Mouse (Mus musculus): ENCODE measurements around the gene Foxa3. TPM values are rescaled to one million over a fixed set of nuclear protein-coding genes. Genes with fewer than 3 reads are reported as not detected.
A peak's percentile ranks its signal among the peaks of the same experiment; 100 is the strongest.

Gene Foxa3
- polyA plus RNA-seq, 1 experiment from 2014 or later: not detected

DNA sequence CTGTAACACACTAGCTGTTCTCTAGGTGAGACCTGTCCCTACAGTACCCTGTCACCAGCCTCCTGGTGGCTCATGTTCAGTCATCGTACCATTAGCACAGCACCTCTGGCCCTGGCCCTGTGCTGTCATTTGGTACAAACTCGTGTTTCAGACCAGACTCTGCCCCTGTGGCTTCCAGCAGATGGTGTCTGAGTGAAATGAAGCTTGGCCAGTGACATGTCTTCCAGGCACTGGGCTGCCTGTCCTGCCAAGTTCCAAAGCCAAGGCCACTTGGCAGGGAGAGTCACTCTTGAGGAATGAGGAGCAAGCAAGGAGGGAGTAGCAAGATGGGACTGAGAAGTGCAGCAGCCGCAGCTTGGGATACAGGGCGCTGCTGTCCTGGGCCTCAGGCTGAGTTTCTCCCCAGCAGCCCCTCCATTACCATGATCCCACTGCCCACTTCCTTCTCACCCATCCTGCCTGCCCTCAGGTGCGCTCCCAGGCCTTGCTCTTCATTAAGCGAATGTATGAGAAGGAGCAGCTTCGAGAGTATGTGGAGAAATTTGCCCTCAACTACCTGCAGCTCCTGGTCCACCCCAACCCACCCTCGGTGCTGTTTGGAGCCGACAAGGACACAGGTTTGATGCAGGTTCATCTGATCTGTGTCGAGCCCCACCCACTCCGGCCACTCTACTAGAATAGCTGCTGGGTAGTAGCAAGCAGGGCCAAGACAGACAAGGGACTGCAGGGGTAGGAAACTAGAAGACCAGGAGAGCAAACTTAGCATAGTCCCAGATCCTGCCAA, 23.1 kb upstream of the Foxa3 start:
- H3K4me2 ChIP-seq (ENCODE audit: low read depth, low read length): no peak overlapping the region
- no peak overlapping the region for H3K4me3 ChIP-seq (ENCODE audit: low read depth, low read length)
- no peak overlapping the region for H3K27ac ChIP-seq (ENCODE audit: low read depth, low read length)
- no peaks in the 10 kb centered on the region for H3K27me3 ChIP-seq (ENCODE audit: control insufficient read depth, insufficient read depth, low read length)
- no peak for ATAC-seq (ENCODE audit: low read depth)
- H3K9me3 ChIP-seq (ENCODE audit: control insufficient read depth, low read length): no peaks in the 10 kb centered on the region
- no peak overlapping the region for H3K9ac ChIP-seq (replicated peaks; ENCODE audit: low read depth, low read length)
- H3K36me3 ChIP-seq (ENCODE audit: control insufficient read depth, insufficient read depth, low read length): peaks cover 74% of the 10 kb centered on the region
- WGBS: 94% methylated on average over 11 of the region's 11 CpGs
- no peaks in the 10 kb centered on the region for H3K4me1 ChIP-seq (ENCODE audit: control insufficient read depth, insufficient read depth, low read length)

- H3K36me3 ChIP-seq (ENCODE audit: control insufficient read depth, insufficient read depth, low read length): peaks cover 80% of the 10 kb centered on the region
- WGBS: 98% methylated on average over 6 of the region's 6 CpGs
- H3K4me2 ChIP-seq (ENCODE audit: low read depth, low read length): no peak overlapping the region
- no peak overlapping the region for H3K4me3 ChIP-seq (ENCODE audit: low read depth, low read length)
- H3K27me3 ChIP-seq (ENCODE audit: control insufficient read depth, insufficient read depth, low read length): no peaks in the 10 kb centered on the region
- no peaks in the 10 kb centered on the region for H3K4me1 ChIP-seq (ENCODE audit: control insufficient read depth, insufficient read depth, low read length)
- H3K9ac ChIP-seq (replicated peaks; ENCODE audit: low read depth, low read length): no peak overlapping the region
- H3K9me3 ChIP-seq (ENCODE audit: control insufficient read depth, low read length): no peaks in the 10 kb centered on the region
- H3K27ac ChIP-seq (ENCODE audit: low read depth, low read length): no peak overlapping the region
- no peak for ATAC-seq (ENCODE audit: low read depth)
Measured at GRCm38 (mm10) chr7:19044616-19045015, 21.3 kb upstream of the Foxa3 start.

DNA sequence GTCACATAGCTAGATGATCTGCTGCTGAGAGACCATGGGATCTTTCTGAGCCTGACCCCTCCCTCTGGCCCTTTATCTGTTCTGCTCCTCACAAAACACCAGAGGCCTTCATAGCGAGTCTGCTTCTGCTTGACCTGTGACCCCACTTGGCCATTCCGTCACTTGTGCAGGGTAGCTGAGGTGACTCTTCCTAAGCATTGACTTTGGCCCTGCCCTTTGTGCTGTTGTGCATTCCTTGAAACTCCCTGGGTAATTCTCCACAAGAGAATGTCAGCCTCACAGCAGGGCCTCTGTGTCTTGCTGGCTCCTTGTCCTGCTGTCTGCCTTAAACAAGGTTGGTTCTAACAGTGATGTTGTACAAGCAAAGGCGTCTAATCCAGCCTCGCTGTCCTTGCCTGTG, 8.3 kb upstream of the Foxa3 start:
- peaks cover 50% of the 10 kb centered on the region for H3K36me3 ChIP-seq (ENCODE audit: control insufficient read depth, insufficient read depth, low read length)
- H3K27ac ChIP-seq (ENCODE audit: low read depth, low read length): no peak overlapping the region
- H3K4me3 ChIP-seq (ENCODE audit: low read depth, low read length): no peak overlapping the region
- H3K27me3 ChIP-seq (ENCODE audit: control insufficient read depth, insufficient read depth, low read length): no peaks in the 10 kb centered on the region
- no peak for ATAC-seq (ENCODE audit: low read depth)
- WGBS: 30% methylated on average over 4 of the region's 4 CpGs
- H3K9ac ChIP-seq (replicated peaks; ENCODE audit: low read depth, low read length): no peak overlapping the region
- no peaks in the 10 kb centered on the region for H3K4me1 ChIP-seq (ENCODE audit: control insufficient read depth, insufficient read depth, low read length)
- no peak overlapping the region for H3K4me2 ChIP-seq (ENCODE audit: low read depth, low read length)
- H3K9me3 ChIP-seq (ENCODE audit: control insufficient read depth, low read length): no peaks in the 10 kb centered on the region

- H3K4me1 ChIP-seq (ENCODE audit: control insufficient read depth, insufficient read depth, low read length): peaks cover 11% of the 10 kb centered on the region
- H3K27ac ChIP-seq (ENCODE audit: low read depth, low read length): no peak overlapping the region
- H3K36me3 ChIP-seq (ENCODE audit: control insufficient read depth, insufficient read depth, low read length): peaks cover 34% of the 10 kb centered on the region
- no peak overlapping the region for H3K9ac ChIP-seq (replicated peaks; ENCODE audit: low read depth, low read length)
- H3K9me3 ChIP-seq (ENCODE audit: control insufficient read depth, low read length): no peaks in the 10 kb centered on the region
- ATAC-seq (ENCODE audit: low read depth): peak; percentile 22; the same call in 1 of the 2 replicates
- no peaks in the 10 kb centered on the region for H3K27me3 ChIP-seq (ENCODE audit: control insufficient read depth, insufficient read depth, low read length)
- no peak overlapping the region for H3K4me3 ChIP-seq (ENCODE audit: low read depth, low read length)
- H3K4me2 ChIP-seq (ENCODE audit: low read depth, low read length): no peak overlapping the region
- 64% methylated on average over 6 of the region's 6 CpGs for WGBS
Measured at GRCm38 (mm10) chr7:19029084-19029653, 5.8 kb upstream of the Foxa3 start.

- H3K27ac ChIP-seq (ENCODE audit: low read depth, low read length): no peak overlapping the region
- peaks cover 8% of the 10 kb centered on the region; the same call in 1 of the 2 replicates for H3K27me3 ChIP-seq (ENCODE audit: control insufficient read depth, insufficient read depth, low read length)
- no peaks in the 10 kb centered on the region for H3K9me3 ChIP-seq (ENCODE audit: control insufficient read depth, low read length)
- H3K36me3 ChIP-seq (ENCODE audit: control insufficient read depth, insufficient read depth, low read length): peaks cover 30% of the 10 kb centered on the region
- ATAC-seq (ENCODE audit: low read depth): no peak
- no peak overlapping the region for H3K9ac ChIP-seq (replicated peaks; ENCODE audit: low read depth, low read length)
- peaks cover 11% of the 10 kb centered on the region for H3K4me1 ChIP-seq (ENCODE audit: control insufficient read depth, insufficient read depth, low read length)
- no peak overlapping the region for H3K4me2 ChIP-seq (ENCODE audit: low read depth, low read length)
- no peak overlapping the region for H3K4me3 ChIP-seq (ENCODE audit: low read depth, low read length)
Measured at GRCm38 (mm10) chr7:19028067-19028466, 4.7 kb upstream of the Foxa3 start.

DNA sequence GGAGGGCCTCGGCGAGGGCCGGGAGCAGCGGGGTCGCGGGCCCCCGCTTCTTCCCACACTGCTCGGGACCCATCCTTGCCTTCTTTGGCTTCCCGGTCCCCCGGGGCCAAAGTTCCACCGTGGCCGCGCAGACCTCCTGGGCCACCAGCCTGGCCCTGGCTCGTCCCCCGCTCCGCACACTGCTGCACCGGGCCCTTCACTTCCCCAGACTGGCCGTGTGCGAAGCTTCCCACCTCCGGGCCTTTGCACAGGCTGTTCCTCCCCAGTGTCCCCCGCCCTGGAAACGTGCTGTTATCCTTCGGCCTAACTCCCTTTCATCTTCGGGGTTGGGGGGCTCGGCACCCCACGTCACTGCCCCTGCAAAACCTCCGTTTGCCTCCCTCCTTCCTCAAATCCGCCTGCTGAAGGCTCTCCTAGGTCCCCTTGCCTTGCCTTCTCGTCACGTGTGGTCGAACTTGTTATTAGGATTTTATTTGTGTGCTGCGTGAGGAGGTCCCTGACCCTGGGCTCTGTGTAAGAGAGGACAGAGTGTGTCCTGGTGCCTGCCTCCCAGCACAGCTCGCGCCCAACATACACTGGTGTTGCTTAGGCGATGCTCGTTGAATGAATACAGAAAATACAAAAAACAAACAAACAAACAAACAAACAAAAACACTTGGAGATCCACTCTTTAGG, 1.4 kb upstream of the Foxa3 start:
- Histone ChIP-seq H3K4me3 (ENCODE audit: low read depth, low read length) (peak overlapping the region; percentile 78), H3K27me3 (ENCODE audit: control insufficient read depth, insufficient read depth, low read length) (peaks cover 14% of the 10 kb centered on the region; the same call in 1 of the 2 replicates), H3K36me3 (ENCODE audit: control insufficient read depth, insufficient read depth, low read length) (peaks cover 11% of the 10 kb centered on the region), H3K27ac (ENCODE audit: low read depth, low read length) (peak overlapping the region; percentile 57), H3K4me2 (ENCODE audit: low read depth, low read length) (peak overlapping the region; percentile 88), H3K9me3 (ENCODE audit: control insufficient read depth, low read length) (no peaks in the 10 kb centered on the region), H3K4me1 (ENCODE audit: control insufficient read depth, insufficient read depth, low read length) (peaks cover 11% of the 10 kb centered on the region), H3K9ac (replicated peaks; ENCODE audit: low read depth, low read length) (peak overlapping the region; percentile 85)
- peak; percentile 62 for ATAC-seq (ENCODE audit: low read depth)
- WGBS: 2% methylated on average over 21 of the region's 36 CpGs

DNA sequence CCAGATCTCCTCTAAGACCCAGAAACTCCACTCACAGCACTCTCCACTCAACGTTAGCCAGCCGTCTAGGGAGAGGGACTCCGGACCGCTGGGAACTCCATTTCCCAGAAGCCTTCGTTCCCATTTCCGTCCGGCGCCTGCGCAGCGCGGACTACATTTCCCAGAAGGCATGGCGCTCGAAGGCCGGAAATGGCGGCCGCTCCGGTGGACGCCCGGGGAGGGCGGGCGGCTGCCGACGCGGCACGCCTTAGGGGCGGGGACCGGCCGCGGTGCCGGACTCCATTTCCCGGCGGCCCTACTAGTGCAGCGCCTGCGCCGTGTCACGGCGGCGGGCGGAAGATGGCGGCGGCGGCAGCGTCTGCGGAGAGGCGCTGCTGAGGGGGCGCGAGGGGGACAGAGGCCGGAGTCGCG, 763 bp upstream of the Foxa3 start, which contains the start of gene Sympk:
Sympk (plus strand) TSS at position 282 of the 411 bp plus-strand sequence.
- peak within 1 kb of the TSS; percentile 57 for H3K27ac ChIP-seq (ENCODE audit: low read depth, low read length)
- under 1% methylated on average over 45 of the region's 50 CpGs for WGBS

DNA sequence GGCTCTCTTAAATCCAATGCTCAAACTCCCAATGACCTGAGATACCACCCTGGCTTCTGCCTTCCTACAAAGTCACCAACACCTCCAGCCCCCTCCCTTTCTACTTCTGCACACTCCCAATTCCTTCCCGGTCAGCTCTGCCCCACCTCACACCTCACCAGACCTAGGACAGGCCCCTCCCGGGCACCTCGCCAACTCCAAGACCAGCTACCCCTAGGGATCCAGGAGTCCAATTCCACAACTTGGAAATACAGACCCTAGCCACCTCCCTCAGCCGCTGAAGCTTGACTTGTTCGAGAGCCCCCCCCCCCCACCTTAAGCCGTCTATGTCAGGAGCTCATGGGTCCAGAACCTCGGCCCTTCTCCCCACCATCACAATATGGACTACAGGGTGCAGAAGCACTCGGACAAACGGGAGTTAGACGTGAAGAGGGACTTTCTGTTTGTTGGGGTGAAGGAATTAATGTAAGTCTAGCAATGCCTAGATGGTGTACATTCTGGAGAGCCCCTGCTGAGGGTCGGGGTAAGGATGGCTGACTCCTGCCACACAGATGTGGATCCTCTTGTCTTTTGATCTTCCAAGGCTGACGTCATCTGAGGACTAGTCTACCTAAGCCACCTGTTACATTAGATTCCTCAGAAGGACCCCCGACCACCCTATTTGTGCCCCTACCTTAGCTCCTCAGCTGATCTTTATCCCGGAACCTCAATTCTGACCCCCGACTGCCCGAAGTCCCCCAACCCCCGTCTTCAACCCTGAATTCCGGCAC, 964 bp downstream of the Foxa3 start:
- 65% methylated on average over 18 of the region's 18 CpGs for WGBS
- no peak overlapping the region for H3K4me2 ChIP-seq (ENCODE audit: low read depth, low read length)
- no peaks in the 10 kb centered on the region for H3K9me3 ChIP-seq (ENCODE audit: control insufficient read depth, low read length)
- no peak for ATAC-seq (ENCODE audit: low read depth)
- no peak overlapping the region for H3K27ac ChIP-seq (ENCODE audit: low read depth, low read length)
- no peak overlapping the region for H3K4me3 ChIP-seq (ENCODE audit: low read depth, low read length)
- H3K4me1 ChIP-seq (ENCODE audit: control insufficient read depth, insufficient read depth, low read length): peaks cover 11% of the 10 kb centered on the region
- H3K27me3 ChIP-seq (ENCODE audit: control insufficient read depth, insufficient read depth, low read length): peaks cover 14% of the 10 kb centered on the region; the same call in 1 of the 2 replicates
- H3K36me3 ChIP-seq (ENCODE audit: control insufficient read depth, insufficient read depth, low read length): no peaks in the 10 kb centered on the region
- no peak overlapping the region for H3K9ac ChIP-seq (replicated peaks; ENCODE audit: low read depth, low read length)

More for the DNA sequence above, 763 bp upstream of the Foxa3 start, which contains the start of gene Sympk:
- ATAC-seq (ENCODE audit: low read depth): peak; percentile 95
- Histone ChIP-seq H3K4me3 (ENCODE audit: low read depth, low read length) (peak within 1 kb of the TSS; percentile 78), H3K9me3 (ENCODE audit: control insufficient read depth, low read length) (no peaks in the 10 kb centered on the region), H3K36me3 (ENCODE audit: control insufficient read depth, insufficient read depth, low read length) (peaks cover 4% of the 10 kb centered on the region), H3K27me3 (ENCODE audit: control insufficient read depth, insufficient read depth, low read length) (peaks cover 14% of the 10 kb centered on the region; the same call in 1 of the 2 replicates), H3K9ac (replicated peaks; ENCODE audit: low read depth, low read length) (peak within 1 kb of the TSS; percentile 85), H3K4me1 (ENCODE audit: control insufficient read depth, insufficient read depth, low read length) (peaks cover 11% of the 10 kb centered on the region), H3K4me2 (ENCODE audit: low read depth, low read length) (peak within 1 kb of the TSS; percentile 88)

Data from neural tube, embryonic 14.5 days (tissue).